Mouse (Mus musculus): ENCODE results near the gene Apeh.

- TF ChIP-seq EP300 (IDR thresholded peaks at IDR 0.05; ENCODE audit: low read depth) (no peak), CTCF (IDR thresholded peaks at IDR 0.05; ENCODE audit: low read depth) (no peak)
These were observed 49.1 kb upstream of the Apeh start for GRCm38 (mm10) chr9:108143470-108143869.

Data from heart, postnatal 0 days (tissue).